Mouse (Mus musculus) adrenal gland, postnatal 25 days (tissue): Measurements from ENCODE around the gene Cyp4f15. TPM values are rescaled to one million over a fixed set of nuclear protein-coding genes. Genes with fewer than 3 reads are reported as not detected.

Experiments used
- total RNA-seq: library from RNA; stranded (reverse); gene quantifications from 2 replicates; pipeline ENCODE4 v1.2.3, GENCODE M21; 2021

The Cyp4f15 gene
- total RNA-seq, 1 experiment from 2014 or later, result 2.0 TPM

Other genes starting within 250 kb of the Cyp4f15 start
- gene Cyp4f39, start 232.9 kb upstream of the Cyp4f15 start, total RNA-seq, result not detected in 2 replicates
- 8.3 and 9.4 TPM in 2 replicates for gene Cyp4f17, start 179.6 kb upstream of the Cyp4f15 start, total RNA-seq
- 10.0 and 16.1 TPM in 2 replicates for gene Cyp4f16, start 149.1 kb upstream of the Cyp4f15 start, total RNA-seq
- gene Cyp4f37, start 64.3 kb upstream of the Cyp4f15 start, total RNA-seq, result not detected in 2 replicates
- gene Cyp4f40, start 26.7 kb upstream of the Cyp4f15 start, total RNA-seq, result not detected in 2 replicates
- 40.0 and 63.0 TPM in 2 replicates for gene Zfp871, start 102.7 kb downstream of the Cyp4f15 start, total RNA-seq
- 0.91 and 1.1 TPM in 2 replicates for gene Zfp811, start 124.3 kb downstream of the Cyp4f15 start, total RNA-seq
- 11.5 and 17.4 TPM in 2 replicates for gene Zfp799, start 144.6 kb downstream of the Cyp4f15 start, total RNA-seq
- gene Zfp870, start 206.0 kb downstream of the Cyp4f15 start, total RNA-seq, result 11.2 and 12.6 TPM in 2 replicates
- 9.4 and 12.7 TPM in 2 replicates for gene Cyp4f14, start 231.7 kb downstream of the Cyp4f15 start, total RNA-seq